Mouse (Mus musculus) gastrocnemius, adult 18-20 months (tissue): Measurements from ENCODE around the gene Epx. TPM values are rescaled to one million over a fixed set of nuclear protein-coding genes. Genes with fewer than 3 reads are reported as not detected.

Source experiments
- DNase-seq: peaks from one replicate; pipeline ENCODE4 v3.0.0; 2021; ENCODE audit warnings: low spot score
- total RNA-seq, 2 experiments: library from RNA; stranded (reverse); gene quantifications; 2 replicates each; pipeline ENCODE4 v1.2.3; 2021

Epx gene
- total RNA-seq, 2 experiments from 2014 or later = not detected

DNA sequence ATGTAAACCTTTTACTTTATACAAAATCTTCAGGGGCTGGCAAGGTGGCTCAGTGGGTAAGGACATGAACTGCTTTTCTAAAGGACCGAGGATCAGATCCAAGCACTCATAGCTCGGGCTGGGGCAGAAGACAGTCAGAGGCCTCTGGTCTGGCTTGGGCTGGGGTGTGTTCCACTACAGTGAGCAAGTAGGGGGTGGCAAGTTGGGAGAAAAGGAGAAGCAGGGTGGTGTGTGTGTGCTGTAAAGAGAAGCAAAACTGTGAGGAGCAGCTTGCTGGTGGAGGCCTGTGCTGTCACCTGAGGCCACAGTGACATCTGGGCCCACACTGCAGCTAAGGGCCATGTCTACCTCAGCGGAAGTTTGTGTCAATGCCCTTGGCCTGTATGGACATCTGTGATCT is 33.9 kb downstream of the Epx start:
- DNase-seq = no peak

DNA sequence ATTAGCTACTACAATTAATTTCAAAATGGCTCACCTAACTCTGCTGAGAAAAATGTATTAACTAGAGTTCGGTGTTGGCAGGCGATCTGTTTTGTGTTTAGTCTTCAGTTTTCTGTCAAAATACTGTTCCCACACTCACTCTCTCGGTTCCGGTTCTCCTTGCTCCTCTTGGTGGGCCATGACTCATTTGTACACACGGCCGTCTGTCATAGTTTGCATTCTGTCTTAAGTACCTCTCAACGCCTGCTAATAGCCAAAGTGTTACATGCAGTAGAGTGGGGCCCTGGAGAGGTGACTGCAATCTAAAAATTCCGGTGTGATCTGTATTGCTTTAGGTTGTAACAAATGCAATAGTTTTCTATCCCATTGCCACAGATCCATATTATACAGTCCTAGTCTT is 34.7 kb downstream of the Epx start:
- DNase-seq = no peak

DNA sequence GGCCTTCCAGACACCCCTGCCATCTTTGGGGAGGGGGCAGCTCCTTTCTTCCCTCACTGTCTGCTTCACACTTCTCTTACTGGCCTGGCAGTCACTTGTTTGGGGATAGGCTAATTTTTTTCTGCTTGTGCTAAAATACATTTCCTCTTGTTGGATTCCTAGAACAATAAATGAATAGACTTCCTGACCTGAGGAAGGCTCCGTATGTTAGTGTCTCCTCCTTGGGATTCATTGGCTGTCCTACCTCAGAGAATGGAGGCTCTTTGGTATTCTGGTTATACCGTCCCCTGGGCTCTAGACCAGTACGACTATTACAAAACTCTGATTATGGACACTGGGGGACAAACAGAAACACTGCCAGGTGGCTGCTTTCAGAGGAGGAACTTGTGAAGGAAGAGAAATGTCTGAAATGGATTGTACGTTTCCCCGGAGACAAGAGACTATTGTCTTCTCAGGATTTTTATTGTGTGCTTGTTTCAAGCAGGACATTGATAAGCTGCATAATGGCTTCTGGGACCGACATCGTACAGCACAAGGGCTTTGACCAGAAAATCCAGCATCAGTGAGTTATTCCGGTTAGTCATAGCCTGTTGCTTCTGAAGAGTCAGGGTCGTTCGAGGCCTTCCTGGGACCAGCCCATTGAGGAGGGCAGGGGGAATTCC is 47.0 kb downstream of the Epx start, which contains the start of gene Lpo:
Gene Lpo, minus strand, starts transcription at position 51 of the 662 bp plus-strand sequence.
- no peak for DNase-seq

DNA sequence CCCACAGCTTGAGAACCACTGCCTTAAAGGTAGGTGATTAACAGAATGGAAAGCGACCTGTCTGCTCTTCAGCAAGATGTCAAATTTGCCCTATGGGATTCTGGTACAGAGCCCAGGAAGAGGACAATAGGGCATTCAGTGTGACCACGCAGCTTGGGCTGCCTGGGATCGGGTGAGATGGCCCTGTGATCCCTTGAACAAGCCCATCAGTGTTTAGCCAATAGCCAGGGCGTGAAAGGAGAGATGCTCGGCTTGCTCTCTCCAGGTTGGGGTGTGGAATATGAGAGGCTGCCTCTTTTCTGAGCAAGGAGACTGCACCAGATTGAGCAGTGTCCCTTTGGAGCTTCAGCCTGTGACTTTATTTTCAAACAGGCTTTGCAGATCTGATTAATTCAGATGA is 53.8 kb downstream of the Epx start:
- DNase-seq = no peak

DNA sequence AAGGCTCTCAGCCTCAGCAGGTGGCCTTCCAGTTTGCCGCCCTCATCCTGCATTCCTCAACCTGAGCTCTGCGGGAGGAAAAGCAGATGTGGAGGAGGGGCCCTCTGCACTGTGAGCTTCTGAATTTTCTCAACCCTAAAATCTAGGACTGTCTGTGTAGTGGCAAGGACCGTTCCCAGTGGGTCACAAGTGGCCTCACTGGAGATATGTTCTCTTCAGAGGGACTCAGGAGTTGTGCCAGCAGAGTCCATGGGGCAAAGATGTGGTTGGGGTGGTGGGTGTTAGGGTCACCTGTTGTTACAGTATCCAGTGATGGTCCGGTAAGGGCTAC is 57.9 kb downstream of the Epx start:
- no peak for DNase-seq

DNA sequence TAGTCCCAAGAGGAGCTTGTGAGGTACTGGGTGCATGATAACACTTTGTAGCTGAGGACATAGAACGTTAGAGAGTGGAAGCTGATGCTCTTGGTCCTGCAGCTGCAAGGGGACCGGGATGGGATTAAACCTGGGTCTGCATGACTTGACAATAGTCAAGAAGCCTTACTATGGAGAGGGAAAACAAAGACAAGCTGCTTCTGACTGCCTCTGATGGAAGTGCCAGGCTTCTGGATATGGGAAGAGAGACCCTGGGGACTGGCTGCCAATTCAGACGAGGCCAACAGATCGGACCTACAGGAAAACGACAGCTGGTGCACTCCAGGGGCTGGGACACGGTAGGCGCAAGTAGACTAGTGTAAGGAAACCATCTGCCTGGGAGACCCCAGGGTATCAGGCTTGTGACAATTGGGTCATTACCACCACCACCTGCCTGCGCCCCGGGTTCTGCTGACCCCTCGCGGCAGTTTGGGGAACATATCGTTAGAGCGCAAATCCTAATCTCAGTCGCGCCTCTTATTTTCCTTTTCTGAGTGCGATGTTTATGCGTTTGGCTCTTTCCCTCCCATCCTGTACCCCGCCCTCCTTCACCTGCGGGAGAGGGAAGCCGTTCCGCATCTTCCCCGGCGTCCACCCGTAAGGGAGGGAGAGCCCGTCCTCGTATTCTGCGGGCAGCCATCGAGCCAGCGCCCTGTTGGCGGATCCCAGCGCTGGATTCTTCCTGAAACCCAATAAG is 58.5 kb downstream of the Epx start:
- no peak for DNase-seq

DNA sequence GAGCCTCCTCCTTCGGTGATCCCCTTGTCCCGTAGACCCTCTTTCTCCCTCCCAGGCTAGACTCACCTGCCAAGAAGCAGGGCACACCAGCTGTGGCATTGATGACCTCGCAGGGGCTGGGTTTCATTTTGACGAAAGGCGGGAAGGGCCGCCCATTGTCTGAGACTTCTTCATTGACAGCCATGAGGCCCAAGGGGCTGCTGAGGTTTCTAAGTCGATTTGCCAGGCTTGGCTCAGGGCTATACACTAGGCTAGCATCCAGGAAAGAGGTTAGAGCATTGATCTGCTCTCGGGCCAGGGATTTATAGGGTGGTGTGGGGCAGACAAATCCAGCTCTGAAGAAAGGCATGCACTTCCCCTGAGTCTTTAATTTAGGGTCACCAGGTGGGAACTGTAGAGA is 60.5 kb downstream of the Epx start:
- no peak for DNase-seq

Other genes starting within 250 kb of the Epx start
- 1 to 10 TPM in 1 of 2 experiments, under 1 TPM in 1; 0.69 to 1.1 TPM for gene Rnf43, start 212.8 kb downstream of the Epx start, total RNA-seq
- 10 to 100 TPM; 33.5 to 36.3 TPM for gene Supt4a, start 138.0 kb downstream of the Epx start, total RNA-seq
- gene Tspoap1, start 115.0 kb downstream of the Epx start, total RNA-seq = not detected
- gene Mpo, start 82.0 kb downstream of the Epx start, total RNA-seq = not detected
- gene Lpo, start 47.2 kb downstream of the Epx start, total RNA-seq = not detected
- 1 to 10 TPM; 1.6 to 1.8 TPM for gene Mks1, start 22.3 kb downstream of the Epx start, total RNA-seq
- not detected for gene Olfr462, start 16.7 kb upstream of the Epx start, total RNA-seq
- gene Olfr463, start 21.9 kb upstream of the Epx start, total RNA-seq = not detected
- gene Olfr464, start 45.4 kb upstream of the Epx start, total RNA-seq = not detected
- 100 to 1,000 TPM; 192 to 239 TPM for gene Dynll2, start 112.0 kb upstream of the Epx start, total RNA-seq
- 10 to 100 TPM; 53.7 to 75.2 TPM for gene Srsf1, start 171.8 kb upstream of the Epx start, total RNA-seq
- 10 to 100 TPM; 84.6 to 89.9 TPM for gene Vezf1, start 192.7 kb upstream of the Epx start, total RNA-seq
- gene Cuedc1, start 222.5 kb upstream of the Epx start, total RNA-seq = 100 to 1,000 TPM in 1 of 2 experiments, 10 to 100 TPM in 1; 95.6 to 121 TPM